Mouse (Mus musculus) T-cell, adult 2 months (primary cell): ENCODE measurements around the gene Ttll1.

ENCODE experiments used
- DNase-seq: peaks from one replicate; pipeline ENCODE4 v3.0.0; 2022; ENCODE audit warnings: low spot score

Gene Ttll1

GRCm38 (mm10) chr15:83510805-83511405 is at the start of gene Ttll1:
Gene Ttll1 (minus strand): TSS chr15:83510893.
- peak; percentile 96 for DNase-seq

- DNase-seq: peak; percentile 86
Measured at GRCm38 (mm10) chr15:83555161-83555974, 44.7 kb upstream of the Ttll1 start.

DNA sequence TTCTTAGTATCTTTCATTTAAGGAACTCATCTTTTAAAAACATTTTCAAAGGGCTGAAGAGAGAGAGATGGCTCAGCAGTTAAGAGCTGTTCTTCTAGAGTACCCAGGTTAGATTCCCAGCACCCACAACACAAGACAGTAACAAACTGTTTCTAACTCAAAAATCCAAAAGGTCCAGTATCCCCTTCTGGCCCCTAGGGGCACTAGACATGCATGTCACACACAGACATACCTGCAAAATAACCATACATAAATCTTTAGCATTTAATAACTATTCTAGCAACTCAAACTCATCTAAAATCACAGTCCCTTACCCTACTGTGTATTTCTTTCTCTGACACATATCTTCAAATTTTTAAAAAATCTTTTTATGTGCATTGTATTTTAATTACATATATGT is 43.1 kb upstream of the Ttll1 start:
- no peak for DNase-seq

DNA sequence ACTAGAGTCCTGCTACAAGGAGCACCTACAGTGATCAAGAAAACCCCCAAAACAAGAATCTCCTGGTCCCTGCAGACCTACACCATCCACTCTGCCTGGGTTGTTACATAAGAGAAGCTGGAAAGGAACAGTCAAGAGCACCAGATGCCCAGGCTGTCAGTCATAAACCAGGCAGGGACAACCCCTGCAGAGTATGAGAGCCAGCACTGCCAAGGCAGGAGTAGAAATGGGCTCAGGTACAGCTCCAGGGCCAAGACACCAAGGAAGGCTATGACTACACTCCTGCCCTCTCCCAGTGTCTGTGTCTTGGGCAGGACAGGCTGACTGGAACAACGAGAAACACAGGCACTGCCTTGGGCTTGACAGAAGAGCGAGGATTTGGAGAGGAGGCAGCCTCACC is 39.4 kb upstream of the Ttll1 start:
- DNase-seq: no peak

DNA sequence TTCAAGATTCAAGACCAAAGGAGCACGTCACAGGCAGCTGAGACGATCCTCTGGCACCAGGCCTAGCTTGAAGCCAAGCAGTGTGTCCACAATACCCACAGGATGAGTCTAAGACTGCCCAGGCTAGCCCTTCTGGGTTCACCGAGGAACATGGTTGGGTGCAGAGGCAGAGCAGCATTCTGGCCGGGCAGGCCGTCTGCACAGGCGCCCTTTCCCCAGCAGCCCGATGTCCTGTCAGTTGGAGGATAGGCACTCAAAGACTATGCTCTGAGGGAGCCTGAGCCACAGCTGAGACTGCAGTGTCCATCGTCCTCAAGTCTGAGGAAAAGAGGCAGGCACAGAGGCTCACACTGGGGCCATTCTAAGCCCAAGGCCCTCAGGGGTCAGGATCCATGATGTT is 36.5 kb upstream of the Ttll1 start:
- no peak for DNase-seq

DNA sequence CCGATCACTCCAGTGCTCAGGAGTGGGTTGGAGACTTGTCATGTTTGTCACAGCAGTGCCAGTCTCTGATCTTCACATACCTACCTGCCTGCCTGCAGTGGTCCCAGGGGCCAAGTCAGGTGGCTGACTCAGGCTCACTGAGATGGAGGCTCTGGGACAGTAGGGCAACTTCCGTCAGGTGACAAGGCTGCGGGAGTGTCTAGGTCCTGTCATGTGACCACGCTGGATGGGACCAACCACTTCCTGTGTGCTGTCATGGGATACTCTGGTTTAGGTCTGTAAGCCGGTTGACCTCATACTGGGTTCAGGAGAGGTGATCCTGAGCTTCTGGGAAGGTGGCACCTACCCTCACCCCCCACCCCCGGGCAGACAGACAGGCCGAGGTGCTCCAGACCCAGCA is 35.3 kb upstream of the Ttll1 start:
- peak; percentile 11 for DNase-seq

DNA sequence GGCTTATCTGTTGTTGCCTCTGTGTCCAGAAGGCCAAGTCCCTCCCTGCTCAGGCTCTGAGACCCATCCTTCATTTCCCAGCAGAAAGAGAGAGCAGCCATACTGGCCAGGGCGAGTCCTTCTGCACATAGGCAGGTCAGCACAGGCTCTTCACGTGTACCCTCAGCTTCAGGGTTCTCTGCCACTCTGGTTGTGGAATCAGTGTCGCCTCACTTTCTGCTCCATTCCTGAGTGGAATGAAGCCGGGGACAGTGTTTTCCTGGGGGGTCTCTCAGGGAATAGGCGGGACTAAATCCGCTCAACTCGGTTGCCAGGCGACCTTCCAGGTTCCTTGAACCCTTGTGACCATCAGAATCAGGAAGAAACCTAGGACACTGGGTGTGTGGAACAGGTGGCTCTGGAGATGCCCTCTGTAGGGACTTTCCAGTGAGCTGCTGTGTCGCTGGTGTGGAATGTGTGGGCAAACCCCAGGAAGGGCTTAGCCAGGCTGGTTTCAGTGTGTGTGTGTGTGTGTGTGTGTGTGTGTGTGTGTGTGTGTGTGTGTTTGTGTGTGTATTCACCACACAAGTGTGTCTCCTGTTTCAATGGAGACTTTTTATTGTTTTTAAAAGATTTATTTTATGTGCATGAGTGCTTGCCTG is 31.1 kb upstream of the Ttll1 start:
- no peak for DNase-seq

DNA sequence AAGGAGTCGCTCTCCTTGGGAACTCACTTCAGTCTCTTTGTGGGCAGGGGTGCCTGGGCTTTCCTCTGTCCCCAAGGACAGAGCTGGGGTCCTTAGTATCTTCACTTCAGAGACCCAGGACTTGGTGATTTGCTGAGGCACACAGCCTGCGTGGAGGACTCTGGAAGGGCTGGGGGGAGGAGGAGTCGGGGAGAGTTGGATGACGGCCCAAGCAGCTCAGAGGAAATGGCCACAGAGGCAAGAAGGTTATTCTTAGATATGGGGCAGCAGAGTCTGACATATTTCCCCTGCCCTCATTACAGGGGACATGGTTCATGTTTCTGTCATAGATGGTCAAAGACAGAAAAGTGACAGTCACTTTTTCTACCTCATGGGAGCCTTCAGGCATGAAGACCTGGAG is 29.2 kb upstream of the Ttll1 start:
- no peak for DNase-seq

DNA sequence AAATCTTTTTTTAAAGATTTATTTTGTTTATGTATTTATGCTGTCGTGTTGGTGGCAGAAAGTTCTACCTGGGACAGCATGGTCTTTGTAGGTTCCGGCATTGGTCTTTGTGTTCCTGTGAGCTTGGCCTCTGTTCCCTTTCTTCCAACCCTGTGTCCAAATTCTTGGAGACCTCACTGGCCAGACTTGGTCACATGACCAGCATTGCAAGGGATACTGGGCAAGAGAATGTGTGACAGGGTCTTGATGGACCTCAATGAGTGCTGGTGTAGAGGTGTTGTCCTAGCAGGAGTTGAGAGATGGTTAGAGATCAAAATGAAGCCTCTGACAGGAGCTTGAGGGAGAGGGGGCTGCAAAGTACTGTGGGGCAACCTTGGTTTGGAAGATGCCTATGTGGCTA is 28.2 kb upstream of the Ttll1 start:
- DNase-seq: no peak

GRCm38 (mm10) chr15:83535890-83536231 is 25.2 kb upstream of the Ttll1 start:
- no peak for DNase-seq

GRCm38 (mm10) chr15:83534960-83535889 is 24.5 kb upstream of the Ttll1 start:
- DNase-seq: no peak

GRCm38 (mm10) chr15:83532606-83533005 is 21.9 kb upstream of the Ttll1 start:
- no peak for DNase-seq

DNA sequence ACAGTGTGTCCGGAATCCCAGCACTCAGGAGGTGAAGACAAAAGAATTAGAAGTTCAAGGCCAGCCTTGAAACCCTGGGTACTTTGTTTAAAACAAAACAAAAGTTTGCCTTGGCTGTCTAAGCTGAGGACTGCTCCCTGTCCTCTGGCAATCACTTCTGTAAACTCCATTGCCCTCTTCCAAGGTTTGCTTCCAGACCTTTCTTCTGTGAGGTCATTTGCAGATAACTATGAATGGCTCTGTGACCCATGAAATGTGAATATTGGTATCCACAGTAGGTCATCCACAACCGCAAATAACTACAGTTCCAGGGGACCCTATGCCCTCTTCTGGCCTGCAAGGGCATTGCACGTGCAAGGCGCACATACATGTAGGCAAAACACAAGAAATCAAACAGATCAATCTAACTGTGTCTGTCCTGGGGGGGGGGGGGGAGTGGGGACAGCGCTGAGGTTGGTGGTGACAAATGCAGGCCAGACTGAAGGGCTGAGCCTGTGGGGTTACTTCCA is 21.3 kb upstream of the Ttll1 start:
- DNase-seq: peak; percentile 8

GRCm38 (mm10) chr15:83530688-83531087 is 20.0 kb upstream of the Ttll1 start:
- DNase-seq: no peak

DNA sequence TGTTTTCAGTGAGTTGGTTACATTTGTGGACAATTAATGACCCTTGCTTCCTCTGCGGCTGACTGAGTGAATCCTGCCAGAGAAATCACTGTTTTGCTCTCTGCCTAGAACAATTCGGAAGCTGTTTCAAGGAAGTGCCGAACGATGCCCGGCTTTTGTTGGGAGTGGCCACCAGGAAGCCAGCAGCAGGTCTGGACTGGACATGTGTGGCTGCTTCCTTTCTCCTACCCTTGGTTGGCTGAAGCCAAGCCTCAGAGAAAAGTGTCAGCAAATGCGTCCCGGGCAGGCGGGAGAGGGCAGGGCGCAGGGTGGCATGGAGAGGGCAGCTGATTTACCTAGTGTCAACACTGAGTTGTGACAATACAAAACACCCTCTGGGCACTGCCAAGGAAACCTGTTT is 19.5 kb upstream of the Ttll1 start:
- no peak for DNase-seq

- DNase-seq: no peak
Measured at GRCm38 (mm10) chr15:83529765-83530164, 19.1 kb upstream of the Ttll1 start.

- no peak for DNase-seq
Measured at GRCm38 (mm10) chr15:83528892-83529291, 18.2 kb upstream of the Ttll1 start.

GRCm38 (mm10) chr15:83527747-83528146 is 17.1 kb upstream of the Ttll1 start:
- DNase-seq: no peak

DNA sequence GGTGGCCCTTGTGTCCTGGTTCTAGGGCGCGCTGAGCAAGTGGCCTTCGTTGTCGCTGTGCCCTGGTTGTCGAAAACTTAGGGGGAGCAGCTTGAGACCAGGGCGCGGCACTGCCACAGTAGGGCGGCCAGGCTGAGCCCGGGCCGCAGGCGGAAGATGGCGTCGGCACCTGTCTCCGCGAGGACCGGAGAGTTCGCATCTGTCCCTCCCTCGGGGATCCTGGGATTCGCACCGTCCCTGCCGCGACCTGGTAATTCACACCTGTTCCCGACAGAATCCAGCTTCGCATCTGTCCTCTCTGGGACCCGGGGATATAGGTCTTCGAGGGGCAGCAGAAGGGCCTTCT is 16.4 kb upstream of the Ttll1 start:
- no peak for DNase-seq

DNA sequence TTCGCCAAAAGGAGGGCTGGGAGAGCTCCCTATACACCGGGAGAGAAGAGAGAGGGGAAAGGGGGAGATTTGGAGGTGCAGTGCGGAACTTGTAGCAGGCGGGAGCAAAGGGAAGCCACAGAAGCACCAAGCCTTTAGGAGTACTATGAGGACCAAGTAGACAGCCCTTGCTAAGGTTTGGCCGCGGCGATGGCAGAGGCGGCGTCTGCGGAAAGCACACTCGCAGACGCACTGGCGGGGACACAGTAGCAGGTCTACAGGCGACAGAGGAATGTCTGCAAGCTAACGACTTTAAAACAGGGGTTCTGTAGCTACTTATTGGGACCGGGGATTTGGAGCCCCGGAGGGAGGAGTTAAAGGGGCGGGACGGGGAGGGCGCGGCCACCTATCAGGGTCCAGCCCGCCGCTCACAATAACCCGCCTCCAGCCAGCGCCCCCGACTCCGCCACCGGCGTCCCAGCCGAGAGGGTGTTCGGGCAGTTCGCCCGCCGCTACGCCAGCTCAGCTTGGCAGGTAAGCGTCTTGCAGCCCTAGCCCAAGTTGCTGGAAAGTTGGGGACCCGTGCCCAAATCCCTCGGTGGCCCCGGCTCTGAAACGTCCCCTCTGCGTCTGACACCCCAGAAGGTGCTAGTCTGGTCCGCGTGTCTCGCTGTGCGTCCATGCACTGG is 15.9 kb upstream of the Ttll1 start, which contains the start of gene Bik:
Gene Bik, plus strand, starts transcription at position 439 of the 668 bp plus-strand sequence.
- DNase-seq: peak; percentile 53

- no peak for DNase-seq
Measured at GRCm38 (mm10) chr15:83524333-83524729, 13.6 kb upstream of the Ttll1 start.
